Mouse (Mus musculus) right cerebral cortex, adult 2 months (tissue): ENCODE measurements around the gene Irak1bp1.
A peak's percentile ranks its signal among the peaks of the same experiment; 100 is the strongest.

Source experiments
- DNase-seq, 2 experiments: peaks; one replicate each; pipeline ENCODE4 v3.0.0; 2021 to 2022; ENCODE audit warnings: low spot score in 2 of 2

The Irak1bp1 gene

GRCm38 (mm10) chr9:82877078-82877477 is 47.7 kb downstream of the Irak1bp1 start:
- no peak for DNase-seq

- DNase-seq: no peak
These were observed 54.8 kb downstream of the Irak1bp1 start for GRCm38 (mm10) chr9:82884177-82884576.

GRCm38 (mm10) chr9:82888645-82889044 is 59.3 kb downstream of the Irak1bp1 start:
- DNase-seq: peak in 1 of 2 experiments; percentile 22
